Mouse (Mus musculus) ovary, postnatal 36 days (tissue): ENCODE data around the gene Prm1.

Experiments
- DNase-seq: peaks from one replicate; pipeline ENCODE4 v3.0.0; 2022; ENCODE audit warnings: low spot score, mixed read lengths

The Prm1 gene

DNA sequence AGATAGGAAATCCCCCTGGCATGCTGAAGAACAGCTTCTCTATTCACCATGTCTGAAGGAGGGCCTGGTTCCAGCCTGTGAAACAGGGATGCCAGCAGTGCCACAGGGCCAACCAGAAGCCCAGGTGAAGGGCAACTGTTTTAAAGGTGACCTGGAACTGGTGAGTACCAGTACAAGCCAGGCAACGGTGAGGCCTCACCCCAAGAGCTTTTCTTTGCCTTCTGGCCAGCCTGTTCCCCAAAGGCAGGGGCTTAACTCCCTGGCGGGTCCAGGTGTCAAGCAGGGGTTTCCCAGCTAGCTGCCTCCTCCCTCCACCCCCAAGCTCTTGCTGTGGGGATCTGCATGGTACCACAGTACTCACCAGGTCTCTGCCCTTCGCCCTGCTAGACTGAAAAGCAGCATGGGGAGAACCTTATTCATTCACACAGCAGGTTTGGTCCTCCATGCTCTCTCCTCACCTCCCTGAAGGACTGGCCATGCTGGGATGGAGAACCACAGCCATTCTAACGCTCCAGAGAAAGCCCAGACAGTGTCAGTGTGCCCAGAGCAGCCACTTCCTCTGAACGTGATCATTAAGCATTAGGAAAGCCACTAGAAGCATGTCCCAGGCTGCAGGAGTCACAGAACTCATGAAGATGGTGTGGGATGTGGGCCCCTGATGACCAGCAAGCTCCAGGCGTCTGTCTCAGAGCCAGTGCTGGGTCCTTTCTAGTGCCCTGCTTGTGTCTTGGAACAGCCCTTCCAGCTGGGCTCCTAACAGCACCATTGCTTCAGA lies 23.1 kb downstream of the Prm1 start:
- DNase-seq: no peak

GRCm38 (mm10) chr16:10781862-10782371 lies 23.7 kb downstream of the Prm1 start:
- no peak for DNase-seq

GRCm38 (mm10) chr16:10780631-10781120 lies 25.0 kb downstream of the Prm1 start:
- DNase-seq: no peak

DNA sequence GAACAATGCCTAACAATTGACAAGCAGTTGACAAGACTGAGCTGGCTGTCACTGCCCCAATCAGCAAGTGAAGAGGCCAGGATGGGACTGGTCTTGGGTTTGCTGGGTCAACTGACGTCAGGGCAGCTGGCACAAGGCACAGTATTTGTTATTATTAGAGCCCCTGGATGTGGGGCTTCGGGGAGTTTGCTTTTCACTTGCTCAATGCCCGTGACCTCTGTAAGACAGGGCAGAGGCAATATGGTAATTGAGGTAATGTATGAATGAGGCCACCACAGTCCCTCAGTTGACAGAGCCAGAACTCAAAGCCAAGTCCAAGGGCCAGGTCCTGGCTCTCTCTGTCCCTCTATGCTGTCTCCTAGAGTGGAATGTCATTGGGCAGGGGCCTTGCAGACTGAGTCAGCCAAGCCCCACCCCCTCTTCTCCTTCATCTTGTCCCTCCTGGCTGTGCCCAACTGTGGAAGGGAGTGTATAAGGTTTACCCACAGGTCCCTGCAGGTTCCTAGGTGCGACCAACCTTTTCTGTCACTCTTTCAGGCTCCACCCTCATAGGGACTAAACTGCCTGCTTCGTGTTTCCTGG lies 28.0 kb downstream of the Prm1 start:
- no peak for DNase-seq

DNA sequence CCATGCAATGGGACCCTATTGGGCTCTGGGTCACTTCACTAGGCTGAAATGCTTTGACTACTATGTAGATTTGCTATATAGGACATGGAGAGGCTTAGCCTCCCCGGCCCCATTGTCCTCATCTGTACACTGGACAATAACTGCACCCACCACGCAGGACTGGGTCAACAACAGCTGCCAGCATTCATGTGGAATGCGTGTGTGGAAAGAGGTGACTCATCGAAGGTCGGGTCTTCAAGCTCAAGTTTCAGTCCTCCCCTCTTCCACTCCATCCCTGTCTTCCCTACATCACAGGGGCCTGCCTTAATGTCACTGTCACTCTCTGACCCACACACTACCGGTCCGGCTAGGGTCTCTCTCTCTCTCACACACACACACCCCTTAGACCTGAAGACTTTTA lies 29.3 kb downstream of the Prm1 start:
- no peak for DNase-seq

GRCm38 (mm10) chr16:10774726-10775125 lies 30.9 kb downstream of the Prm1 start:
- DNase-seq: no peak

GRCm38 (mm10) chr16:10773543-10773942 lies 32.1 kb downstream of the Prm1 start:
- DNase-seq: no peak

- DNase-seq: no peak
Observed at GRCm38 (mm10) chr16:10771769-10772510, 33.7 kb downstream of the Prm1 start.

GRCm38 (mm10) chr16:10770531-10771325 lies 34.9 kb downstream of the Prm1 start:
- DNase-seq: no peak

DNA sequence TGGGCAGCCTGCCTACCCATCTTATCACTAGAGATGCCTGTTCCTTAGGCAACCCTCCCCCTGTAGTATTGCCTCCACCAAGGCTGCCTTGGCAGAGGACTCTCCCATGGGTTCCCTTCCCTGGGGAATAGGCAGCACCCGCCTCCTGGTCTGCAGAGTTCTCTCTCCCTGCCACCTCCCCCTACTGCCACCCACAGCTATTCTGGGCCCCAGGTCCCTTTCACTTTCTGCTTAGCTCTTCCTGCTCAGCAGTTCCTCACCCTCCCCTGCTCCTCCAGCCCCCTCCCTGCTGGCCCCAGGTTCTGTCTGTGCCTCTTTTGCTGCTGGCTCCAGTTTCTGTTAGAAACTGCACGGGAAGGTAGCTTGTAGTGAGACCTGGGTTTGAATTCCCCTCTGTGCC lies 36.0 kb downstream of the Prm1 start:
- DNase-seq: no peak

DNA sequence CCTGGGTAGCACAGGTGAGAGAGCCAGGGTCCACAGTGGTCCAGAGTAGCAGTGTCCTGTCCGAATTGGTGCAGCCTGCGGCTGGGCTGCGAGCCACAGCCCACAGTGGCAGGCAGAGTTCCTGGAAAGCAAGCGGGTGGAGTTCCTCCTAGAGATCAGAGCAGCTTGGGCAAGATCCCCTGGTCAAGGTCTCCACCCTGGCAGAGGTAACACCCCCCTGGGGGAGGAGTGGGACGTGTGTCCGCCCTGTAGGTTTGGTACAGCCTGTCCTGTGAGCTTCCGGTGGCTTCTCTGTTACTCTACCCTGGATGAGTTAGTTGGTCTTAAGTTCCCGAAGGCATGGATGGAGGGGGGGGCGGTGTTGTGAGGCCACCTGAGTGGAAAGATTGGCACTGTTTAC lies 36.8 kb downstream of the Prm1 start:
- no peak for DNase-seq

- DNase-seq: no peak
Observed at GRCm38 (mm10) chr16:10767158-10767557, 38.5 kb downstream of the Prm1 start.

- no peak for DNase-seq
Observed at GRCm38 (mm10) chr16:10764323-10764722, 41.3 kb downstream of the Prm1 start.

- DNase-seq: no peak
Observed at GRCm38 (mm10) chr16:10763540-10764264, 41.9 kb downstream of the Prm1 start.

DNA sequence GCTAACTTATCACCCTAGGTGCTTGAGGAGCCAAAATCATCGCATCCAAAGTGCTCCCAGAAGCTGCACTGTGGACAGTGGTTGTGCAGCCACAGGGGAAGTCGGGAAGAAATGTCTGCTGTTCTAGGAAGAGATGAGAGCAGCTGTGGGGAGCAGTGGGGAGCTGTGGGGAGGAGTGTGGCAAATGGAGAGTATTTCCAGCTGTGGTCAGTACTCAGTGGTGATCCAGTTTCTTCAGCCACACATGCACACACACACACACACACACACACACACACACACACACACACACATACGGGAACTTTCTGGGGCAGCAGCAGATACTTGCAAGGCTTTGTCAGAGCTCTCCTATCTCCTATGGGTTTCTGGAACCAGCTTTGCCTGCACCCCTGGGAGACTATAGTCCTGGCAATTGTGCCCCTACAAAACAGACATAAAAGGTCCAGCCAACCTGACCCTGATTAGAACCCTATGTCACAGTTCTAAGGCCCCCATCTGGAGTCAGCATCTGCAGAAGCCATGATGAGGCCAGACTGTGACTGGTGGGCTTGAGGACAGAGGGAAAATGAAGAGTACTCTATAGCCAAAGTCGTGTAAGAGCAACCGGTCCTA lies 43.0 kb downstream of the Prm1 start:
- DNase-seq: no peak

DNA sequence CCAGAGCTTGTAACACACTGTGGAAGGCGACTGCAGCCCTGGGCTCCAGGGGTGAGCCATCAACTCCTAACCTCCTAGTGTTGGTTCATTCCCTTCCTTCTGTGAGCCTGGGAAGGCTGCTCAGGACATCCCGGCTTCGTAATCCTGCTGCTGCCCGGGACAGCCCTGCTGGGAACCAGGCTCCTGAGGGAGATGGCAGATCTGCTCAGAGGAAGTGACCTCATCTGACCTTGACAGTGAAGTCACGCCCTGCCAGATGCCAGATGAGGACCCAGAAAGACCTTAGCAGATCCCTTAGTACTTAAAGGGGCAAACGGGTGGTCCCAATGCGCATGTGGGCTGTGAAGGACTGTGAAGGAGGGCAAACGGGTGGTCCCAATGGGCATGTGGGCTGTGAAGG lies 44.5 kb downstream of the Prm1 start:
- no peak for DNase-seq

GRCm38 (mm10) chr16:10756168-10756567 lies 49.5 kb downstream of the Prm1 start:
- no peak for DNase-seq

GRCm38 (mm10) chr16:10754521-10755296 lies 50.9 kb downstream of the Prm1 start:
- DNase-seq: no peak

DNA sequence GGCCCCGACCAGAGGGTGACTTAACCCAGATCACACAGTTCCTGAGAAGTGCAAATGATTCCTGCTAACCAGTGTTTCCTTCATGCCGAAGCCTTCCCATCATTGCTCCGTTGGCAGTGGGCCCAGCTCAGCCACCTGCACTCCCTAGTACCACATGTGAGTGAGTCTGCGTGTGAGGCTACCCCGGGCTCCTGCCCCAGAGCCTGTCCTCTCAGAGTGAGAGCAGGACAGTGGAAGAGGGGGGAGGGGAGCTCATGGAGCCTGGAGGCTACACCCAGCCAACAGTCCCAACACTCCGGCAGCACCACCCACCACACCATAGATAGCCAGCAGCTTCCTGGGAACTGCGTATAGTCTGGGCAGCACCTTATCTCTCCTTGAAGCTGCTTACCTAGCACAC lies 55.8 kb downstream of the Prm1 start:
- no peak for DNase-seq

GRCm38 (mm10) chr16:10749226-10749625 lies 56.4 kb downstream of the Prm1 start:
- no peak for DNase-seq
